In genomic region chr10:116108176-116108575, GRCm38 (mm10) we compare ENCODE assay signal across 15 mouse cellular contexts. TPM values are rescaled to one million over a fixed set of nuclear protein-coding genes. Genes with fewer than 3 reads are reported as not detected.
DNase-seq lines count a peak whose midpoint lies in the region; ATAC-seq and TF ChIP-seq lines count a peak whose summit lies in the region.
"Had no signal": no experiment of that assay in that cellular context is flagged by ENCODE, and none has a peak within 500 bp of the region (broad histone marks: within the 10 kb centered on the region; RNA-seq: fewer than 3 reads in every experiment).

No protein-coding gene starts in this region.

- TF ChIP-seq CTCF in midbrain, postnatal 0 days (IDR thresholded peaks at IDR 0.05): no peak

- no peak overlapping the region for H3K4me3 ChIP-seq in midbrain, postnatal 0 days (ENCODE audit: low read depth, low read length)
- no peak overlapping the region for H3K4me3 ChIP-seq in midbrain, embryonic 16.5 days (ENCODE audit: low read depth, low read length)
- no peak overlapping the region for H3K4me3 ChIP-seq in limb, embryonic 15.5 days
- H3K4me3 ChIP-seq in intestine, embryonic 16.5 days (ENCODE audit: low read length): no peak overlapping the region
- H3K4me3 ChIP-seq: embryonic facial prominence, embryonic 13.5 days; intestine, embryonic 15.5 days had no signal

- no peaks in the 10 kb centered on the region for H3K4me1 ChIP-seq in midbrain, postnatal 0 days (ENCODE audit: insufficient read depth, low read length)
- H3K4me1 ChIP-seq in midbrain, embryonic 16.5 days (ENCODE audit: control insufficient read depth, insufficient read depth, low read length): no peaks in the 10 kb centered on the region
- peaks cover 3% of the 10 kb centered on the region; the same call in 1 of the 2 replicates for H3K4me1 ChIP-seq in limb, embryonic 15.5 days
- no peaks in the 10 kb centered on the region for H3K4me1 ChIP-seq in intestine, embryonic 16.5 days (ENCODE audit: control insufficient read depth, insufficient read depth, low read length)
- H3K4me1 ChIP-seq: intestine, embryonic 15.5 days had no signal

- DNase-seq in midbrain, postnatal 0 days (ENCODE audit: low spot score): peak; percentile 30
- peak; percentile 90 for DNase-seq in cerebellum, adult 9-10 months
- DNase-seq in forelimb bud, embryonic 11.5 days (ENCODE audit: low read depth, low spot score): peak; percentile 30
- DNase-seq in thymus, postnatal 14 days: no peak
- DNase-seq: gastrocnemius, postnatal 14 days had no signal

- H3K9me3 ChIP-seq in midbrain, postnatal 0 days (ENCODE audit: low read length): no peaks in the 10 kb centered on the region
- no peaks in the 10 kb centered on the region; the same call in 1 of the 2 replicates for H3K9me3 ChIP-seq in midbrain, embryonic 16.5 days (replicated peaks; ENCODE audit: control insufficient read depth, low read length, poor library complexity, severe bottlenecking)
- H3K9me3 ChIP-seq in limb, embryonic 15.5 days: no peaks in the 10 kb centered on the region
- H3K9me3 ChIP-seq in intestine, embryonic 16.5 days (ENCODE audit: control insufficient read depth, low read length): no peaks in the 10 kb centered on the region
- H3K9me3 ChIP-seq: embryonic facial prominence, embryonic 13.5 days; intestine, embryonic 15.5 days had no signal

- no peaks in the 10 kb centered on the region for H3K36me3 ChIP-seq in midbrain, postnatal 0 days (ENCODE audit: insufficient read depth, low read length)
- no peaks in the 10 kb centered on the region for H3K36me3 ChIP-seq in midbrain, embryonic 16.5 days (ENCODE audit: control insufficient read depth, insufficient read depth, low read length)
- H3K36me3 ChIP-seq in limb, embryonic 15.5 days: no peaks in the 10 kb centered on the region
- H3K36me3 ChIP-seq in intestine, embryonic 16.5 days (ENCODE audit: control insufficient read depth, insufficient read depth, low read length): no peaks in the 10 kb centered on the region
- H3K36me3 ChIP-seq: embryonic facial prominence, embryonic 13.5 days; intestine, embryonic 15.5 days had no signal

- 70% methylated on average over 4 of the region's 4 CpGs for WGBS in midbrain, postnatal 0 days
- WGBS in midbrain, embryonic 16.5 days: 70% methylated on average over 4 of the region's 4 CpGs
- 26% methylated on average over 4 of the region's 4 CpGs for WGBS in limb, embryonic 15.5 days
- 72% methylated on average over 4 of the region's 4 CpGs for WGBS in intestine, embryonic 16.5 days

- no peak overlapping the region for H3K9ac ChIP-seq in midbrain, postnatal 0 days (replicated peaks; ENCODE audit: low read length, poor library complexity, severe bottlenecking)
- H3K9ac ChIP-seq in midbrain, embryonic 16.5 days (ENCODE audit: low read depth, low read length): no peak overlapping the region
- no peak overlapping the region for H3K9ac ChIP-seq in limb, embryonic 15.5 days
- H3K9ac ChIP-seq in intestine, embryonic 16.5 days (ENCODE audit: low read depth, low read length): no peak overlapping the region
- H3K9ac ChIP-seq: embryonic facial prominence, embryonic 13.5 days; intestine, embryonic 15.5 days; liver, embryonic 14.5 days had no signal

- no peak for ATAC-seq in midbrain, postnatal 0 days (ENCODE audit: low FRiP score)
- ATAC-seq in midbrain, embryonic 16.5 days: no peak
- no peak for ATAC-seq in limb, embryonic 15.5 days (ENCODE audit: insufficient number of reproducible peaks, low FRiP score, low TSS enrichment, low read depth)
- ATAC-seq in intestine, embryonic 16.5 days: no peak
- ATAC-seq: intestine, embryonic 15.5 days had no signal

- H3K27me3 ChIP-seq in midbrain, postnatal 0 days (ENCODE audit: insufficient read depth, low read length): no peaks in the 10 kb centered on the region
- no peaks in the 10 kb centered on the region for H3K27me3 ChIP-seq in midbrain, embryonic 16.5 days (ENCODE audit: control insufficient read depth, insufficient read depth, low read depth, low read length)
- no peaks in the 10 kb centered on the region for H3K27me3 ChIP-seq in limb, embryonic 15.5 days
- no peaks in the 10 kb centered on the region for H3K27me3 ChIP-seq in intestine, embryonic 16.5 days (replicated peaks; ENCODE audit: control insufficient read depth, insufficient read depth, low read length)
- H3K27me3 ChIP-seq: embryonic facial prominence, embryonic 13.5 days; intestine, embryonic 15.5 days had no signal

- no peak overlapping the region for H3K27ac ChIP-seq in midbrain, postnatal 0 days (ENCODE audit: low read depth, low read length)
- H3K27ac ChIP-seq in midbrain, embryonic 16.5 days (ENCODE audit: low read length): no peak overlapping the region
- no peak overlapping the region for H3K27ac ChIP-seq in limb, embryonic 15.5 days
- H3K27ac ChIP-seq in intestine, embryonic 16.5 days (ENCODE audit: low read length): no peak overlapping the region
- H3K27ac ChIP-seq: embryonic facial prominence, embryonic 13.5 days; intestine, embryonic 15.5 days; liver, embryonic 14.5 days; stomach, postnatal 0 days had no signal

- H3K4me2 ChIP-seq in midbrain, postnatal 0 days (ENCODE audit: low read depth, low read length, poor library complexity, severe bottlenecking): no peak overlapping the region
- no peak overlapping the region for H3K4me2 ChIP-seq in midbrain, embryonic 16.5 days (ENCODE audit: low read length)
- H3K4me2 ChIP-seq in limb, embryonic 15.5 days: 0 out of 2 replicates have a peak overlapping the region, but pooled peaks have one; percentile 1
- no peak overlapping the region for H3K4me2 ChIP-seq in intestine, embryonic 16.5 days (ENCODE audit: low read depth, low read length)
- H3K4me2 ChIP-seq: embryonic facial prominence, embryonic 13.5 days; intestine, embryonic 15.5 days had no signal

RNA-seq across cellular contexts. Expression of gene 4933416C03Rik, which starts 5.5 kb away (rescaled TPM):
- total RNA-seq in midbrain, postnatal 0 days (2014; rRNA removed): not detected in 2 replicates
- polyA plus RNA-seq in midbrain, postnatal 0 days (2015; fragmentation: Nextera tagmentation; extraction: Ambion mirVana): not detected in 2 replicates
- polyA plus RNA-seq in midbrain, embryonic 16.5 days (2015; fragmentation: Nextera tagmentation; extraction: Ambion mirVana): 0.10 and 0.17 TPM in 2 replicates
- not detected in 2 replicates for polyA plus RNA-seq in limb, embryonic 15.5 days (2015; fragmentation: Nextera tagmentation; extraction: Ambion mirVana)
- not detected in 2 replicates for polyA plus RNA-seq in intestine, embryonic 16.5 days (2015; fragmentation: Nextera tagmentation; extraction: Ambion mirVana)
- total RNA-seq: gastrocnemius, postnatal 14 days; megakaryocyte, adult 5-6 weeks had no signal
- polyA plus RNA-seq: embryonic facial prominence, embryonic 13.5 days; heart, postnatal 0 days; intestine, embryonic 15.5 days; large intestine, adult 2 months; liver, embryonic 14.5 days; stomach, postnatal 0 days had no signal
